Mouse (Mus musculus): ENCODE measurements at regions not wholly inside any gene's neighbourhood (a gene's known extent, or its start where the extent isn't known, plus 50 kb on each side); places are given as distances from the start of the nearest gene placed in this dataset.

DNA sequence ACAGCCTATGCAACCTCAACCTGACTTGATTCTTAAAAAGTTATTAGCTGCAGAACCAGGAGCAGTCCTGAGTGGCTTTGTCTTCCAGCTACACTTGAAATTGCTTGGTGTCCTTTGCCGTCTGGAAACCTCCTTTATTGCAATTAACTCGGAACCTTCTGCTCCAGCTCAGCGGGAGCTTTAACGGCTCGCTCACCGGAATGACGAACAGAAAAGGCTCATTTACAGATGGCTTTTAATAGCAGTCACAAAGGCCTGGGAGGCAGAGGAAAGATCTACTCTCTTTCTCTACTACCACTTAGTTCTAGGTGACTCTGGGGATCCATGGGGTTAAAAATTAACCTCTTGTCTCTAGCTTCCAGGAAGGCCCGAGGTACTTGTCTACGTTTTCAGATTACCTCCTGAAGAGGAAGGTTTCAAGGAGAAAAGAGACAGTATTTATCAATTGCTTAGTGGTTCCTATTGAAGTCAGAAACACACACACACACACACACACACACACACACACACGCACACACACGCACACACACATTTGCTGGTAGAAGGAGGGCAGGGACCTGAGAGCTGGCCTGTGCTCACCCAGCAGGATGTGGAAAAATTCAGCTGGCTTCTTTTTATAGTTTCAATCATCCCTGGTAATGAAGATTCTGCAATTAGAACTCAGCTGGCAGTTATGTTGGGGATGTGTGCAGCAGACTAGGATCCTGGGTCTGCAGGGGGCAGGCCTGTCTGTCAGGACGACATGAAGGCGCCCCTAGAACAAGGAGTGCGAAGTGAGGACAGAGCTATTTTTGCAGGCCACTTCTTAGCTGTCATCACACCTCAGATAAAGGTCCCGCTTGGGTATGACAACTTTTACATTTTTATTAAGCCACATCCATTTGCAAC lies 62.4 kb upstream of the Man1a2 start:
- TF ChIP-seq POLR2A (IDR thresholded peaks at IDR 0.05; ENCODE audit: insufficient read length, low read depth) (no peak), TCF12 (IDR thresholded peaks at IDR 0.05; ENCODE audit: insufficient read depth, poor library complexity, severe bottlenecking) (no peak), MAX (IDR thresholded peaks at IDR 0.05; ENCODE audit: low read depth) (no peak), MYOD1 (IDR thresholded peaks at IDR 0.05; ENCODE audit: control insufficient read depth in 1 of 3, insufficient read length in 2 of 3, low read depth in 2 of 3) (no peak), USF1 (IDR thresholded peaks at IDR 0.05; ENCODE audit: low read depth) (no peak), POLR2AphosphoS2 (IDR thresholded peaks at IDR 0.05; ENCODE audit: insufficient read length, low read depth) (no peak), CEBPB (IDR thresholded peaks at IDR 0.05; ENCODE audit: insufficient read depth, poor library complexity, severe bottlenecking) (no peak), E2F4 (IDR thresholded peaks at IDR 0.05; ENCODE audit: insufficient read depth) (no peak), MYOG (IDR thresholded peaks at IDR 0.05; ENCODE audit: control insufficient read depth in 1 of 3, insufficient read depth in 1 of 3, insufficient read length in 2 of 3, low read depth in 2 of 3) (no peak), SRF (IDR thresholded peaks at IDR 0.05; ENCODE audit: control insufficient read depth, insufficient read length, low read depth) (no peak)
